Mouse (Mus musculus): ENCODE data around the gene Zbtb22.

Gene Zbtb22

DNA sequence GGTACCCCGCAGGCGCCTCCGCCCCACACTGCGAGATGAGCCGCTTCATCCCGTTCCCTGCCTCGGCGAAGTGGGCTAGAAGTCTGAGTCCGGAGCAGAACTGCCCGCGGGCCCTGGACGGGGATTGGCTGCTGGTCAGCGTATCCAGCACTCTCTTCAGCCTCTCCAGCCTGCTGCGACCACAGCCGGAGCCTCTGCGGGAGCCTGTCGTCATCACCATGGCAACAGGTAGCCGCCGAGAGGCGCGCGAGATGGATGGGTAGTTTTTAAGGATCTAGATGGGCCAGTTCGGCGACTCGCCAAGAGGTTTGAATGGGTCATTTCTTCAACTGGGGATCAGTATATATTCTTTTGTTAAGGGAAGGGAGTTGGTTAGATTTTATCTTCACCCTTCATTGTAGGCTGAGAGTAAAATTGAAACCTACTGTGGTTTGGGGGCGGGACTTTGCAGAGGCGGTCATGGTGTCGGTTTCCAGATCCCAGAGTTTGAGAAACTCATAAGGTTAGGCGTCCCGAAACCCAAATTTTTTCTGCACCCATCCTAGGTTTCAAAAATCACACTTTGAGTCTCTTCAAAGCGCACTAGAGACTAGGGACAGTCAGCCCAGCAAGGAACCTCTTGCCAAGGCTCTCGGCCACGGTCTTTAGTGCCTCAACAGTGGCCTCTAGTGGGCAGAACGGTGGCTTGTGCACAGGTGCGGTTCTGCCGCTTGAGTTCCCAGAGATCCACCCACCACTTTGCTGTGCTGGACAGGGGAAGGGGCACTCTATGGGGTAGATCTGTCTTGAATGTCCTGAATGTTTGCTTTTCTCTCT is 4.8 kb downstream of the Zbtb22 start:
- peak; percentile 82 to 86 for DNase-seq (ENCODE audit: low spot score in 2 of 2)

DNA sequence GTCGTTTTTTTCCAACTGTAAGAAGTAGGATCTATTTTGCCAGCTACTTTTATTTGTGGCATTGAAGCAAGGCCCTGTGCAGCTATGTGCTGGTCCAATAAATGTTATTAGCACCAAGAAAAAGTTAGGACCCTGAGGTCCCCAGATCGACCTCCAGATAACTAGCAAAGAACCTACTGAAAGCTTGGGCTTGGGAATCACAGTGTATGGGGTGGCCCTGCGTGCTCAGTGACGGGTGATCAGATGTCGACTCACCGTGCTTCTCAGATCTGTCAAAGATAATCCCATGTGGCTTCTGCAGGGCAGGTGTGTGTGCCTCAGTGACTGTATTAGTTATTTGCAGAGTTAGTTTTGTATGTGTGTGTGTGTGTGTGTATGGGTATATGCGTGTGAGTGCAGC is 5.7 kb downstream of the Zbtb22 start:
- DNase-seq (ENCODE audit: low spot score in 2 of 2), result no peak

DNA sequence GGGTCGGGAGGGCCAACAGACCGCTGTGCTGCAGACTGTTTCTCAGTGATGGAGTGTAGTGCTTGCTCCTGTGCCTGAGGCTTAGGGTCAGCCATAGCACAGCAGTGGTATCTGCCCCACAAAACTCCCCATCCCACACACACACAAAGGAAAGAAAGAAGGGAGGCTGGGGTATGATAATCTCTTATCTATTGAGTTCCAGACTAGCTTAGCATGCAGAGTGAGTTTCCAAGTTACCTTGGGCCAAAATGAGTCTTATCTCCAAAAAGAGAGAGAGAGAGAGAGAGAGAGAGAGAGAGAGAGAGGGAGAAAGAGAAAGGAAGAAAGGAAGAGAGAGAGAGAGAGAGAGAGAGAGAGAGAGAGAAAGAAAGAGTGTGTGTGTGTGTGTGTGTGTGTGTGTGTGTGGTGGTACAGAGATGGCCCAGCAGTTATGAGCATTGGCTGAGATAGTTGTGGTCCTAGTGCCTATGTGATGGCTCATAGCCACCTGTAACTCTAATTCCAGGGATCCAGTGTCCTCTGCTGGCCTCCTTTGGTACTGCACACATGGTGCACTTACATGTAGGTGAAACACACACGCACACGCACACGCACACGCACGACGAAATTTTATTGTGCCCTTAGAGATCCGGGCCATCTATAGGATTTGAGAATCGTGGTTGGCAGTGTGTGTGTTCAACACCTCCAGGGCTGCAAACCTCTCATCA is 9.0 kb downstream of the Zbtb22 start:
- DNase-seq (ENCODE audit: low spot score in 2 of 2), result peak; percentile 58 to 76

DNA sequence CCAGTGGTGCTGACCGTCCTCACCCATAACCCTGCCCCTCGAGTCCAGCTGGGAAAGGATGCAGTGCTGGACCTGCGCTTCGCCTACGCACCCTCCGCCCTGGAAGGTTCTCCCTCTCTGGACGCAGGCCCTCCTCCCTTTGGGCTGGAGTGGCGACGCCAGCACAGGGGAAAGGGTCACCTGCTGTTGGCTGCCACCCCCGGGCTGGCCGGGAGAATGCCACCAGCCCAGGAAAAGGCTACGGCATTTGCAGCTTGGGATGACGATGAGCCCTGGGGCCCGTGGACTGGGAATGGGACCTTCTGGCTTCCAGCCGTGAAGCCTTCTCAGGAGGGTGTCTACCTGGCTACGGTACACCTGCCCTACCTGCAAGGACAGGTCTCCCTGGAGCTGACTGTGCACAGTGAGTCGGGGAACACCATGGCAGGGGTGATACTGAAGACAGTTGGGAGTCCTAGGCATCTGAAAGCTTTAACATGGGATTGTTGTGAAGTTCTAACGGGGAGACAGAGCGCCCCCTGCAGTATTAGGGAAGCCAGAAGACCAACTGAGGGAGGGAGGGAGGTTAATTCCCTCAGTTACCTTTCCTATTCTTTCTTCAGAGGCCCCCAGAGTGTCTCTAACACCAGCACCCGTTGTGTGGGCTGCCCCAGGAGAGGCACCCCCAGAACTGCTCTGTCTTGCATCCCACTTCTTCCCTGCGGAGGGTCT is 9.9 kb downstream of the Zbtb22 start:
- no peak for DNase-seq (ENCODE audit: low spot score in 2 of 2)

DNA sequence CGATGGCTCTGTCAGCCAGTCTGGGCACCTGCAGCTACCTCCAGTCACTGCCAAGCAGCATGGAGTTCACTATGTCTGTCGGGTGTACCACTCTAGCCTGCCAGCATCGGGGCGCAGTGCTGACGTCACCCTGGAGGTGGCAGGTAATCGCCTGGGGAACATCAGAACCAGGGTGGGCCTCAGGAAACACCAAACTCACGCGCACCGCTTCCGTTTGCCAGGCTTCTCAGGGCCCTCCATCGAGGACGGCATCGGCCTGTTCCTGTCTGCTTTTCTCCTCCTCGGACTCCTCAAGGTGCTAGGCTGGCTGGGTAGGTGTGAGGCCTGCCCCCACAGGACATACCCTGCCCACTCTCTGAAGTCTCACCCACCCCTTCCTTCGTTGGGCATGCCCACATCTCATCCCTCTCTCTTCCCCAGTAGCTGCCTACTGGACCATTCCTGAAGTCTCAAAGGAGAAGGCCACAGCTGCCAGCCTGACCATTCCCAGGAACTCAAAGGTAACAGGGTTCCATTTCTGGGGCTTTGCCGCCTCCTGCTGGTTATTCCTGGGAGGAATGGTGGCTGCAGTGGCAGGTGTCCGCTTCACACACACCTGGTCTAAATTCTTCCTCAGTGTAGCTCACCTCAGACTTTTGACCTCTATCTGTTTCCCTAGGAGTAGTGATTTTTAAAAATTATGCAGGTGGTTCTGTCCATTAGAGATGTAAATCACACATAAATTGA is 10.7 kb downstream of the Zbtb22 start:
- no peak for DNase-seq (ENCODE audit: low spot score in 2 of 2)

DNA sequence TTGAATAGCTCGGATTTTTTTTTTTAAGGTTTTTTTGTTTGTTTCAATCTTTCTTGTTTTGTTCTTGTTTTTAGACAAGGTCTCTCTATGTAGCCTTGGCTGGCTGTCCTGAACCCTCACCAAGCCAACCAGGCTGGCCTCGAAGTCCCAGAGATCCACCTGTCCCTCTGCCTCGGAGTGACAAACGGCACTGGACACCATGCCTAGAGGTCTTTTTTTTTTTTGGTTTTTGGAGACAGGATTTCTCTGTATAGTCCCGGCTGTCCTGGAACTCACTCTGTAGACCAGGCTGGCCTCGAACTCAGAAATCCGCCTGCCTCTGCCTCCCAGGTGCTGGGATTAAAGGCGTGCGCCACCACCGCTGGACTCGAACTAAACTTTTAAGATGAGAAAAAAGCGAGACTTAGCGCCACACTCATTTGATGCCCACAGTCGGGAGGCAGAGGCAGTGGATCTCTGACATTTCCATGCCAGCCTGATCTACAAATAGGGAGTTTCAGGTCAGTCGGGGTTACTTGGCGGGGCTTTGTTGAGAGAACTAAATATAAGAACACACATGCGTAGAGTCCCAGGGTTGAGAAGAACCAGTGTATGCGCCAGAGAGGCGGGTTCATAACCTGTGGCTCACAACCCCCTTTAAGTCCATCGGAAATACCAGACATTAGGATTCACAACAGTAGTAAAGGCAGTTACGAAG is 12.7 kb downstream of the Zbtb22 start:
- no peak for DNase-seq (ENCODE audit: low spot score in 2 of 2)

DNA sequence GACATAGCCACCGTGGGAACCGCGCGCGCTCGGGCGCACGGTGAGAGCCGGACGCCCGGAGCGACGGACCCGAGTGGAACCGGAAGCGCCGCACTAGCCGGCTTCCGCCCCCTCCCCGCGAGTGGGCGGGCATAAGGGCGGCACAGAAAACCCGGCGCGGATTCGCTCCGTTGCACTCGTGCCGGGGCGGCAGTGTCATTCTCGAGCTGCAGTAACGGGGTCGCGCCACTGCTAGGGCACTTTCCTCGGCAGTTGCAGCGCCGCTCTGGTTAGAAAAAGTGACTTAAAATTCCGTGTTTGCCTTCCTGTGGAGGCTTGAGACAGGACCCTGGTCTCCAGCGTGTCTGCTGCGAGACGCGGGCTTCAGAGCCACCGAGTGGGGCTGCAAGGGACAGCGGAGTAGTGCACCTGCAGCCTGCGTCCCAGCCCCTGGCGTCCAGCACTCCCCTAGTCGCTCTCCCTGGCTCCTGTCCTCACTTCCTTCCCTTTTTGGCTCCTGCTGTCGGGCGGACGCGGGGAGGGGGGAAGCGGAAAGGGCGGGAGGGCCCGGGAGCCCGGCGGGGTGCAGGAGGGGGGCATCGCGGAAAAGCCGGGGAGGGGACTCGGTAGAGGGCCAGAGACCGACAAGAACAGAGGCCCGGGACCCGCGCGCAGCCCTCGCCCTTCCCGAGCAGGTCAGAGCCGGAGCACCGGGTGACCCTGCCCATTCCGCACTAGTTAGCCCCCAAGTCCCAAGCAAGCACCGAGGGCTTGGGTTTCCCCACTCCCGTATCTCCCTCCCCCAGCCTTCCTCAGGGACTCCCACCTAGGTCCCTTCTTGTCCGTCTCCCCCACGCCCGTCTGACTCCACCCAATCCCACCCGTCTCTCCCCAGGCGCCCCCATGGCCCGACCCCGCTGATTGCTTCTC is 13.9 kb downstream of the Zbtb22 start, which contains the start of gene Rgl2:
Gene Rgl2, plus strand, starts transcription at position 173 of the 909 bp plus-strand sequence.
- peak; percentile 89 to 93 for DNase-seq (ENCODE audit: low spot score in 2 of 2)

DNA sequence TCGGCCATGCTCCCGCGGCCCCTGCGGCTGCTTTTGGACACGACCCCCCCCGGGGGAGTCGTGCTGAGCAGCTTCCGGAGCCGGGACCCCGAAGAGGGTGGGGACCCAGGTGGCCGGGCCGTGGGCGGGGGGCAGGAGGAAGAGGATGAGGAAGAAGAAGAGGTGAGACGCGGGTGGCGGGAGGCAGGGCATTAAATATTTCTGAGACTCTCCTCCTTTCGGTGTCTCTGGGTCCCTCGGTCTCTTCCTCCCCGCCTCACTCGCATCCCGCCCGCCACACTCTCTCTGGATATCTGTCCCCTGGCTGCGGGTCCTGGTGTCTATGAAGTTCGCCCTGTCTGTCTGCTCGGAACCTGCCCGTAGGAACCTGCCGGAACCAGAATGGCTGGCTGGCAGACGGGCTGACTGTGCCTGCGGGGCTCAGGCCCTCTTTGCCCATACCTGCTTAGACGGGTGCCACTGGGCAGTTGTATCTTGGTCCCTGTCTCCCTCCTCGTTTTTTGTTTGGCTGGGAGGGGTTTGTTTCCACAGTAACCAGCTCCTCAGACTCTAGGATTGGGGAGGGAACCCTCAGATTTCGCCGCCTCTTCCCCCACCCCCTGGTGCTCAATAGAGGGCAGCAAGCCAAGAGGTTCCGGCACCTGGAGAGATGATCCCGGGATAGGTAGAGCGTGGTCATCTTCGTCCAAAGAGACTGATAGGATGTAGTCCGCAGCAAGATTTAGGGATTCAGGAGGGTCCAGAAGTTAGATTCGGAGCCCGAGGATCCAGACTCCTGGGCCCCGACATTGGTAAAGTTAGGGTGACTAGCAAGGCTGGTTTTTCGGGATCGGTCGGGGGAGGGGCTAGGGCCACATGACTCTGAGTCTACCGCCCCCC is 14.8 kb downstream of the Zbtb22 start:
- DNase-seq (ENCODE audit: low spot score in 2 of 2), result no peak

DNA sequence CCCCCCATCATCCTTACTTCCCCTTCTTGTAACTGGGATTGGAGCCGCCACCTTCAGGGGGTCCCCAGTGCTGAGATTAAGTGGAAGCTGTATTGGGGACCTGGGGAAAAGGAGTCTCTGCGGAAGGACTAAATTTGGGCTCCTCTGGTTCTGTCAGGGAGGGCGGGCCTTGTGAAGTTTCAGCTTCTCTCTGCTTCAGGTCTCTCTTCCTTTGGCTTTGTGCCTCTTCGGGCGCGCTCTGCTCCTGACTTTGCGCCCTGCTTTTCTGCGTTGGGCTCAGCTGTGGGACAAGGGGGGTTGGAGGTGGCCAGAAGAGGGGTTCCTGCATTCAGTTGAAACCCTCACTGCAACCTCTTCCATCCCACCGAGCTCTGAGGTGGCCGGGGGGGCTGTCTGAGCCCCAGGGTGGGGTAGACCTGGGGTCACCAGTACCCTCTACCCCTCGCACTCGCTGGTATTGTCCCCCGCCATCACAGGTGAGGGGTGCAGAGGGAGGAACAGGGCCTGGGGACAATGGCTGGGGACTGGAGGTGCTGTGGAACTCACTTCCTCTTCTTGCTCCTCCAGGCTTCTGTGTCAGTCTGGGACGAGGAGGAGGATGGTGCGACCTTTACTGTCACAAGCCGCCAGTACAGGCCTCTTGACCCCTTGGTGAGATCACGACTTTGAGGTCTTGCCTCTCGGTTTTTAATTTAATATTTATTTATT is 15.6 kb downstream of the Zbtb22 start:
- no peak for DNase-seq (ENCODE audit: low spot score in 2 of 2)

DNA sequence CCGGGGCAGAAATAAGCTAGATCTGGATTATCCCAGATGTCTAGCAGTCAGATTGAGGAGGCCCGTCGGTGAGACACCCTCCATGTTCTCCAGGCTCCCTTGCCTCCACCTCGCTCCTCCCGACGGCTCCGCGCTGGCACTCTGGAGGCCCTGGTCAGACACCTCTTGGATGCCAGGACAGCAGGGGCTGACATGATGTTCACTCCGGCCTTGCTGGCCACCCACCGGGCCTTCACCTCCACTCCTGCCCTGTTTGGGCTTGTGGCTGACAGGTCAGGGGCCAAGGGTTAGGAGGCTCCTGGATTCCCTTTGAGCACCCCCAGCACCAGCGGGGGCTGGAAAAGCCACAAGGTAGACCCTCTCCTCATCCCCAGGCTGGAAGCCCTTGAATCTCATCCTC is 16.2 kb downstream of the Zbtb22 start:
- no peak for DNase-seq (ENCODE audit: low spot score in 2 of 2)

DNA sequence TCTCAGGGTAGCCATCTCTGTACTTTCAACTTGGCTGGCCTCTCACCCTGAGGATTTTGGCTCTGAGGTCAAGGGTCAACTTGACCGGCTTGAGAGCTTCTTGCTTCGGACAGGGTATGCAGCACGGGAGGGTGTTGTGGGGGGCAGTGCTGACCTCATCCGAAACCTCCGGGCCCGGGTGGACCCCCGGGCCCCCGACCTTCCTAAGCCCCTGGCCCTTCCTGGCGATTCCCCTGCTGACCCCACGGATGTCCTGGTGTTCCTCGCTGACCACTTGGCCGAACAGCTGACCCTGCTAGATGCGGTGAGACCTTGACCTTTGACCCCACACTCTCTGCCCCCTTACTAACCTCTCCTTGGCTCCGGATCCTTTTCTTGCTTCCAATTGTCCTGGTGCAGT is 16.7 kb downstream of the Zbtb22 start:
- no peak for DNase-seq (ENCODE audit: low spot score in 2 of 2)

DNA sequence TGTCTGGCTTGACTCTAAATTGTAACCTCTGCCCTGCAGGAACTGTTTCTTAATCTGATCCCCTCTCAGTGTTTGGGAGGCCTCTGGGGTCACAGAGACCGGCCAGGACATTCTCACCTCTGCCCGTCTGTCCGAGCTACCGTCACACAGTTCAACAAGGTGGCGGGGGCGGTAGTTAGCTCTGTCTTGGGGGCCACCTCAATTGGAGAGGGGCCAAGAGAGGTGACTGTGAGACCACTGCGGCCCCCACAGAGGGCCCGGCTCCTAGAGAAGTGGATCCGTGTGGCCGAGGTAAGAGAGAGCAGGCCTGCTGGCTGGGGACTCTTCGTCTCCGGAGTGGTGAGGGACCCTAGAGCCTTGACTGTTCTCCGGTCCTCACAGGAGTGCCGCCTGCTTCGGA is 17.3 kb downstream of the Zbtb22 start:
- no peak for DNase-seq (ENCODE audit: low spot score in 2 of 2)

DNA sequence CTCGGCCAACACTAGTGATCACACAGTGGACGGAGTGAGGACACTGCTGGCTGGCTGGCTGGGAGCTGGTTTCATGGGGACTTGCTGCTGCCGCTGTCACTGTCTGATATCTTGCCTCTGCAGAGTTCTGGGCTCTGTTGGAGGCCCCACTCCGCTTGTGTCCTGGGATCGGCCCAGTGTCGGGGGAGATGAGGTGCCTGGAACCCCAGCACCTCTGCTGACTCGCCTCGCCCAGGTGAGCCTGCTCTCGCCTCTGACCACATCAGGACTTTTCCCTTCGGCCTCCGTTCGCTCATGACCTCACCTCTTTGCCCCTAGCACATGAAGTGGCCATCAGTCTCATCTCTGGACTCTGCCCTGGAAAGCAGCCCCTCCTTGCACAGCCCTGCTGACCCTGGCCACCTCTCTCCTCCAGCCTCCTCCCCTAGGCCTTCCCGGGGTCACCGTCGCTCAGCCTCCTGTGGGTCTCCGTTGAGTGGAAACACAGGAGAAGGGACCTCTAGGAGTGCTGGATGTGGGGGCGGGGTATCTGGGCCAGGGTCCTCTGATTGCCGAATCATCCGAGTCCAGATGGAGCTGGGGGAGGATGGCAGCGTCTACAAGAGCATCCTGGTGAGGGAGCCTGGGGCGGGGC is 19.8 kb downstream of the Zbtb22 start:
- no peak for DNase-seq (ENCODE audit: low spot score in 2 of 2)

DNA sequence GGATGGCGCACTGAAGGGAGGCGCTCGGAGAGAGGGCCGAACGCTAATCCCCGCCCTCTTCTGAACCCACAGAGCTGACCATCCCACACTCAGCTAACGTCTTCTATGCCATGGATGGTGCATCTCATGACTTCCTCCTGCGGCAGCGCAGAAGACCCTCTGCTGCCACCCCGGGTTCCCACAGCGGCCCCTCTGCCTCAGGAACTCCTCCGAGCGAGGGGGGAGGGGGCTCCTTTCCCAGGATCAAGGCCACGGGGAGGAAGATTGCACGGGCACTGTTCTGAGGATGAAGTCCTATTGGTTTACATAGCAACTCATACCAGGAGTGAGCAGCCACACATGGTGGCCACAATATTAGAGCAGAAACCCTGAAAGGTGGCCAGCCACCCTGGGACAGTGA is 21.3 kb downstream of the Zbtb22 start:
- DNase-seq (ENCODE audit: low spot score in 2 of 2), result no peak

DNA sequence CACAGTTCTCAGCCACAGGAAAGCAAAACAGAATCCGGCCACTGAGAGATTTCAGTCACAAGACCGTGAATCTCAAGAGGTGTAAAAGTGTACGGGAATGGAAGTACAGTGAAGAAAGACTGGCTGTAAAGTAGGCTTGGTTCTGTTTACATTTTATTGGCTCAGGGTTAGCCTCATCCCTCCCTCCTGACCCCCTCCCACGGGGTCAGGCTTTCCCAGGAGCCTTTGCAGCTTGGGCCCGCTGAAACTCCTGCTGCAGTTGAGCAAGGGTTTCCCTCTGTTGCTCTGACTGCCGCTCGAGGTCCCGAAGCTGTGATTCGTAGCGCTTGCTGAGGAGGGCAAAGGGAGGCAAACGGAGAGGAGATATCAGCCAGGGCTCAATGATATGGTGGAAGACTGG is 23.1 kb downstream of the Zbtb22 start:
- no peak for DNase-seq (ENCODE audit: low spot score in 2 of 2)

DNA sequence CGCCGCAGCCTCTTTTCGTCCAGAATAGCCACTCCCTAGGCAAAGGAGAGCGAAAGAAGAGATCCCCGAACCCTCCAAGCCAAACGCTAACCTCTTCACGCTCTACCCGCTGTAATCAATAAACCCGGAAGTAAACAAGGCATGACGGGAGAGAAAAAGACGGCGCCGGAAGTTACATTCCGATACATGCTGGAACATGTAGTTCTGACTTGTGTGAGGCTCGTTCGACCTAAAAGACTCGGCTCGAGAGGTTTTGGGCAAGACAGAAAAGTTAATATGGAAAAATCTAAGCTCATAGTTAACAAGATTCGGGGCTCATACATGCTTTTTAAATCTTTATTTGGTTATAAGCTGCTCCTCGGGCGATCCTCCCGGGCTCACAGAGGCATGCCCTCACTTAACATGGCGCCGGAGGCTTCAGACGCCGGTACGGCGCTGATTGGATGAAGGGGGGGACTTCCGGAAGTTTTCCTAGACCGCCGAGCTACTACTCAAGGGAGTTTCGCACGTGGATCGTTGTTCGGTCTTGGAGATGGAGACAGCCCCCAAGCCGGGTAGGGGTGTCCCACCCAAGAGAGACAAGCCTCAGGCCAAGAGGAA is 24.6 kb downstream of the Zbtb22 start, which contains the start of the genes Pfdn6 and Wdr46:
Gene Pfdn6, minus strand, starts transcription at position 138 of the 600 bp plus-strand sequence.
Gene Wdr46, plus strand, starts transcription at position 455 of the 600 bp plus-strand sequence.
- DNase-seq (ENCODE audit: low spot score in 2 of 2), result peak; percentile 80 to 82

DNA sequence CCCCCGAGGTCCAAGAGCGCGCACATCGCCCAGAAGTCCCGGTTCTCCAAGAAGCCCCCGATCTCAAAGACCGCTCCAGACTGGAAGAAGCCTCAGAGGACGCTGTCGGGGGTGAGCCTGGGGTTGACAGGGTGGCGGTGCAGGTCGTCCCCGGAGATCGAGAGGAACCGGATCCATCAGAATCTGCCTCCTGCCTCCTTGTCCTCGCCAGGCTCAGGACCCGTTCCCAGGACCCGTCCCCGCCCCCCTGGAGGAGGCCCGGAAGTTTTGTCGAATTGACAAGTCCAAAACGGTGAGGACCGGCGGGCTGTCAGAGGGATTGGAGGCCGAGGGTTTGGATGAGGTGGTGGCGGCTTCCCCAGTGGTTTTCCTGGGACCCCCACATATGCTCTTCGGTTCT is 25.3 kb downstream of the Zbtb22 start:
- DNase-seq (ENCODE audit: low spot score in 2 of 2), result no peak

Data from natural killer cell, adult 2 months (primary cell).